Mouse (Mus musculus) kidney, adult 8-10 months (tissue): ENCODE results near the gene Msantd3.
A peak's percentile ranks its signal among the peaks of the same experiment; 100 is the strongest.

Source experiments
- DNase-seq, 2 experiments: peaks; one replicate each; pipeline ENCODE4 v3.0.0; 2022

Gene Msantd3

DNA sequence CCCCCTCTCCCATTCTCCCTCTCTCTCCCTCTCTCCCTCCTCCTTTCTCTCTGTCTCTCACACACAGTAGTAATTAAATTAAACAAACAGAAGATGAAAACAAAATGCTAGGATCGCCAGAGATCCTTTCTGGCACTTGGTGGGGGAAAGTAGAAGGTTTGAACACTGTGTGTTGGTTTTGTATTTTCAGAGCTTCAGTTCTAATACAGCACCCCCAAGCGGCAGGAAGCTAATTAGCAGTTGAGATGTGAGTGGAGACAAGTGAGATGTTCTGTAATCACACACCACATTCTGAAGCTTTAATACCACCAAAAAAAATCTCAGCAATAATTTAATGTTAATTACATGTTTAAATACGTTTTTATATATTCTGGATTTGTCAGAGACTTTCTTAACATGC, 16.0 kb downstream of the Msantd3 start:
- DNase-seq = peak in 1 of 2 experiments; percentile 47

DNA sequence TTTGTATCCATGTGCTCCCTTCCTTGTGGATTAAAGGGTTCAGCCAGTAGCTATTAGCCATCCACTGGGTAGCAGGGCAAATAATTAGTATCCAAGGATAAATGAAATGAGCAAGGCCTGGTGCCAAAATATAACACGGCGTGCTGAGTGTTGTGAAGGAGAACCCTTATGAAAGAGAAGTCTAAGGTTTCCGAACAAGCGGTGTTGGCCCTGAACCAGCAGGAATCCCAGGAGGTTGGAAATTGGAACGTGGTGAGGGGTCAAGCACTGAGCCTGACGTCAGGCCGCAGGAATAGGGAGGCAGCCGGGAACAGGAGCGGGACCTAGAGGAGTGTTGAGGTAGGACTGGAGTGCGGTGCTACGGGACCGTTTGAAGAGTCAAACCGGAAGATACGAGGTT, 19.9 kb downstream of the Msantd3 start:
- DNase-seq = no peak

DNA sequence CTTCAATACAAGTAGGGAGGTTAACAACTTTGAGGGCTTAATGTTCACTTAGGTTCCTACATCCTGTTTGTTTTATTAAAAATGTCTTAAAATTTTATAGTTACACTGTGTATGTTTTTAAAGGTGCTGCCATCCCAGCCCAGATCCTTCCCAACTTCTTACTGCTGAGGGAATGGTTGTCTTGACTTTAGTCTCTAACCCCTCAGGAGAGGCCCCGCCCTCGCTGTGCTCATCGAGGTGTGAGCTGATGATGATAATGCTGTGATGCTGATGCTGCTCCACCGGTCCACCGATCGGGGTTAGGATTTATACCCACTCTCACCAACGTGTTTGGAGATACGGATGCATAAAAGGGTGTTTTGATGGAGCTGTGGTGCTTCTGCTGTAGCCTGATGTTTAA, 22.1 kb downstream of the Msantd3 start:
- no peak for DNase-seq

DNA sequence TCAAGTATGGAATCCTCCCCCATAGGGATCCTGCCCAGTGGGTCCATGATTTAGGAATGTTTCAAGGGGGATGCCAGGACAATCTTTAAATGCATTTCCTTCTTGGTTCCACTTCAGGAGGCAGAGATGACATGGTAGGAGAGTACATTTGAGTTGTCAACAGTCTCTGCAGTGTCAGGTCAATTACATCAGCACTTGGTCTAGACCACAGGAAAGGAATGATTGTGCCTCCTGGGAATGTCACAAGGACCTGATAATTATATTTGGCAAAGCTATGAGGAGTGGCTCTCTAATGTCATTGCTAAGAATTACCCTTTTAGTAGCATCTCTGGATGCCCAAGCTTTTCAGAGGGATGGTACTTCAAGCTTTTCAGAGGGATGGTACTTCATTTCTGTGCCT, 25.2 kb downstream of the Msantd3 start:
- DNase-seq = no peak

DNA sequence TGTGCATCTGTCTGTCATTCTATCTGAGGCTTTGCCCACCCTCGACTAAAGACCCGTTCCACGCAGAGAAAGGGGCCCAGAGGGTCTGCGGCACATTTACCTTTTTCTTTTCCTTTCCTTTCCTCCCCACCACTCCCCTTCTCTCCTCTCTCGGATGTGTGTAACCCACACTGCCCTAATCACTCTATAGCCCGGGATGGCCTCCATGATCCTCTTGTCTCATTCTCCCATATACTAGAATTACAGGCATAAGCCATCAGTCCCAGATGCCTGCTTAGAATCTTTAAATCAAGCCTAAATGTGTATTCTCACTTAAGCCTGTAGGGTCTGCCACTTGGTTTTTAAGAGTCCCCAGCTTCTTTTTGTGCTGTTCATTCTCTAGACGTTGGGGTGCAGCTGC, 36.6 kb downstream of the Msantd3 start:
- no peak for DNase-seq

DNA sequence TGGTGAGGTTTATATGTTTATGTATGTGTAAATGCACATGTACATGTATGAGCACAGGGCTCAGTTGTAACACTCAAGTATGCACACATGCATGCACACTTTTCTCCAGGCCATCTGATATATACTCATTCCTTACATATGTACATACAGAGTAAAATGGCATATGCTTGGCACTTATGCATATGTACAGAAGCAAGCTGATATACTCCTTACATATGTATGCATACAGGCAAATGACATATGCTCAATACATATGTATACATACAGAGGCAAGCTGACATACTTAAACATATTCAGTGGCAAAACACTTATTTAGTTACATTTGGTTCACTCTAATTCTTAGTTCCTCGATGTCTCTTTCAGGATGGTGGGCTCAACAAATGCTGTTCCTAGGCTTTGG, 38.1 kb downstream of the Msantd3 start:
- DNase-seq = no peak

DNA sequence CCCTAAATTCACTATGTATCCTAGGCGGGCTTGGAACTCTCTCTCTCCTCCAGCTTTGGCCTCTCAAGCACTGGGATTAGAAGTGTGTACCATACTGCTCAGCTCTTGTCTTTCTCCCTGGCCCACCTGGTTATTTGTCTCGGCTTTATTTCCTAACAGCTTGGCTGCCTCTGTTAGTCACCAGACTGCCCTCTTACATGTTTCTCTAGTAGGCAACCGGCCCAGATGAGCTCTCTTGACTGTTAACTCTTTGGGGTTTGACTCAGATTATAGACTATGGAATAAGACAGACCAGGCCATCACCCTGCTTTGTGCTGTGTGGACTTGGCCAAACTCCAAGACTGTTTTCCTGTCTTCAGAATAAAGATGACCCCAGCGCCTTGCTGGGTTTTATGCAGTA, 38.7 kb downstream of the Msantd3 start:
- DNase-seq = no peak

DNA sequence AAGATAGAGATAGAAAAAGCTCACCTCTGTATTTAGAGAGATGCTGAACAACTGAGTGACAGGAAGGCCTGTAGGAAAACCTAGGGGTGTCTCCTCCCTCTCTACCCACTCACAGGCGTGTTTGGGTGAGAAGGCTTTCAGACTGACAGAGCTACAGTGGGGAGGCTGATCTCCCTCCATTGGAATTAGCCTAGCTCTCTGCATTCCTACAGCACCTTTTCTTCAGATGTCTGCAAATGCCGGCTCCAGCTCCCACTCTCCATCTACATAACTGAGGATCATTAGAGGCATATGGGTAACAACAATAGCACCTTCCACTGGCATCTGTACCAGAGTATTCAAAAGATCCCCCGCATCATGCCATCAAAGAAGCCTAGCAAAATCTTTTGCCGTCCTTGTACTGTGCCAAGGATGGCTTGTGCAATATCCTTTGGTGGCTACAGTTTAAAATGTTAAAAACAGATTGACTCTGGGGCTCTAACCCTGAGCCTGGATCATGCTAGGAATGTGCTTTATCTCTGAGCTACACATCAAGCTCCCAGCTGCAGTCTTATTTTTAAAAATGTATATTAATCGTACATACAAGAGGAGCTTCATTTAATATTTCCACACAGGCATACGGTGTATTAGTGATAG, 39.9 kb downstream of the Msantd3 start:
- DNase-seq = no peak

DNA sequence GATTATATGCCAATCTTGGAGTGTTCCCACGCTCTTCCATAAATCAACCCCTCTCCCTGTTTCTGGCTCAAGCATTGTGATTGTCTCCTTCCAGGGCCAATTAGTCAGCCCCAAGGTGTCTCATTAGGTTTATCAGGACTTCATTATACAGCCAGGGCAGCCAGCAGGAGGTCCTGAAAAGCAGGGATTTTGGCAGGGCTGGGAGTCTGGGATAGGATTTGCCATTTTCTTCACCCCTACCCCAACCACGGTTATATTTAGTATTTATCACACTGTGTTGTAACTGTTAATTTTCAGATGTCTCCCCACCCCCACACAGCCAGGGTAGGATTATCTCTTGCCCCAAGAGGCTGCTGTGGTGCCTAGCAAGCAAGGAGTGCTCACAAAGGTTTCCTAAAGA, 41.5 kb downstream of the Msantd3 start:
- DNase-seq = no peak

DNA sequence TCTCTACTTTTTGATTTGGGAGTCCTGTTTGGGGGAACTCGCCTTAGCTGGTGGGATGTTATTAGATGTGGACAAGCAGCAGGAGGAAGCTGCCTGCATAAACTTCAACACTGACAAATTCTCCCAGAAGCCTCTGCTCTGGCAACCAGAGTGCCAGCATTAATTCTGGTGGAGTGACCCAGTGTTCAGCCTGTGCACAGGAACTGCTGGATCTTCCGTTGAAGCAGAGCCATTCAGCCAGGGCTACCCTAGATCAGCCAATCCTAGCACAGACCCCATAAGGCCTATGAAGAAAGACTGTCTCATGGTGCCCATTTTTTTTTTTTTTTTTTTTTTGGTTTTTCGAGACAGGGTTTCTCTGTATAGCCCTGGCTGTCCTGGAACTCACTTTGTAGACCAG, 42.3 kb downstream of the Msantd3 start:
- DNase-seq = no peak

DNA sequence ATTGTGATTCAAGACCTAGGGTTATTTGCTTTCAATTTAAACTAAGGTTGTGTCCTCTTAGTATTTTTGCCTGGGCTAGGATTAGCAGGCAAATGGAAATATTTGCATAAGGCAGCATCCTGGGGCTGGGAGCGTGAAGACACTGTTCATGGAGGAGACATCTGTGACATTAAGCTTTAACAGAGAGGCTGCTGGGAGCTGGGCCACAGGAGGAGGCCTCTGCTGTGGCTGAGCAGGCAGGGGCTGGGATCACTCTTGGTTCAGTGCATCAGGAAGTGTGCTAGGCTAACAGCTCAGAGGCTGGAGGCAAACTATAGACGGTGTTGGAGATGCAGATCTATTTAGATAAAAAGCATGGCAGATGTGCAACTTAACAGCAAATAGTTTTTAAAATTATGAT, 43.2 kb downstream of the Msantd3 start:
- DNase-seq = no peak

DNA sequence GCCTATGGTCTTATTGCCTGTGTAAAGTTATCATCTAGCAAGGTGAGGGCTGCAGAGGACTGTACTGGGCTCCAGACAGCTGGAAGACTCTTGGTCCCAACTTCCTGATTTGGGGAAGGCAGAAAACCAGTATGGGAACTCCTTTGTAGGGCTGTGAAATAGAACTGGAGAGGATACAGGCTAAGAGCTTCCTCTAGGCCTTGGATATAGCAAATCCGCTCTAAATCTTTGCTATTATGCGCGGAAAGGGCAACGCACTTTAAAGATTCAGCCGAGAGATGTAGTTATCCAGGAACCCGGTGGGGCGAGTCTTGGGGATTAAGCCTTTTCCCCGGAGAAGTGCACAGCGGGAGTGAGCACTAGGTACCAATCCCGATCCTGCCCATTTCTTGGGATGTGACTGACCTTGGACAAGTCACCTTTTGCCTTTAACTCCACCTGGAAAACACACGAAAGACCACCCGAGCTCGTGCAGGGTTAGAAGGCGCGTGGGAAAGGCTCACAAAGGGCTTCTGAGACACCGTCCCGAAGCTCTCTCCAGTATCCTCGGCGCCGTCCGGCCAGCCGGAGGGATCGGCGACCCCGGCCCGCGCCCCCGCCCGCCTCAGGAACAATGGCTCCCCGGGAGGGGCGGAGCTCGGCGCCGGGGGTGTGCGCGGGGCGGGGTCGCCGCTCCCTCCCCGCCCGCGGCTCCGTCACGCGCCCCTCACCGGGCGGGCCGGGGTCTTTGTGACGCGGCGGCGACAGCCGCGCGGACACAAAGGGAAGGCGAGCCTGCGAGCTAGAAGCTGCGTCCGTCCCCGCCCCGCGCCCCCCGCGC, 44.9 kb downstream of the Msantd3 start, which contains the start of gene Tmeff1:
Tmeff1 (plus strand) TSS at position 754 of the 820 bp plus-strand sequence.
- no peak for DNase-seq

DNA sequence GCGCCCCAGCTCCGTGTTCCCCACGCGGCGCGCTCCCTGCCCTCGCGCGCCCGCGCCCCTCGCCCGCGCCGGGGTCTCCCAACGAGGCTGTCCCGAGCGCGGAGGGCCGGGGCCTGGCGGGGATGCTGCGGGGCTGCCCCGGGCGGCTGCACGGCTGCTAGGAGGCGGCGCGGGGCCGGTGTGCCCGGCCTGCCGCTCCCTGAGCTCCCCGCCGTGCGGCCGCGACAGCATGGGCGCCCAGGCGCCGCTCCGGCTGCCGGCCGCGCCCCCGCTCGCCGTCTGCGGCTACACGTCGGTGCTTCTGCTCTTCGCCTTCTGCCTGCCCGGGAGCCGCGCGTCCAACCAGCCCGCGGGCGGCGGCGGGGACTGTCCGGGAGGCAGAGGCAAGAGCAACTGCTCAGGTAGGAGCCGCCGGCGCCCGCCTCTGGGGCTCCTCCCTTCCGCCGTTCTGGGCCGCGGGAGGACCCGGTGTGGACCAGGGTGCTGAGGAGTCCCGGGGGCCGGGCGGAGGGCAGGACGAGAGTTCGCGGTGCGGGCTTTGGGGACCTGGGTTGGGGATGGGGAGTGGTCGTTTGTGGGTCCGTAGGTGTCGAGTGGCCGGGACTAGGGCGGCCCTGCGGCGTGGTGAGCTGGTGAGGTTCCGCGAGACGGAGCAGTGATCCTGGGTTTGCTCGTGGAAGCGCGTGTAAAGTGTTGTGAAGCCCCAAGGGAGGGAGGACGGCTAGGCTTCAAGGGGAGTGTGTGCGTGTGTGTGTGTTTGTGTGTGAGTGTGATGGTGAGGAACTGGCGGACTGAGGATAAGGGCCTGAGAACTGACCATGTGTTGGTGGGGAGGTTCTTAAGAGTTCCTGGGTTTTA, 45.7 kb downstream of the Msantd3 start:
- peak; percentile 7 to 13 for DNase-seq

DNA sequence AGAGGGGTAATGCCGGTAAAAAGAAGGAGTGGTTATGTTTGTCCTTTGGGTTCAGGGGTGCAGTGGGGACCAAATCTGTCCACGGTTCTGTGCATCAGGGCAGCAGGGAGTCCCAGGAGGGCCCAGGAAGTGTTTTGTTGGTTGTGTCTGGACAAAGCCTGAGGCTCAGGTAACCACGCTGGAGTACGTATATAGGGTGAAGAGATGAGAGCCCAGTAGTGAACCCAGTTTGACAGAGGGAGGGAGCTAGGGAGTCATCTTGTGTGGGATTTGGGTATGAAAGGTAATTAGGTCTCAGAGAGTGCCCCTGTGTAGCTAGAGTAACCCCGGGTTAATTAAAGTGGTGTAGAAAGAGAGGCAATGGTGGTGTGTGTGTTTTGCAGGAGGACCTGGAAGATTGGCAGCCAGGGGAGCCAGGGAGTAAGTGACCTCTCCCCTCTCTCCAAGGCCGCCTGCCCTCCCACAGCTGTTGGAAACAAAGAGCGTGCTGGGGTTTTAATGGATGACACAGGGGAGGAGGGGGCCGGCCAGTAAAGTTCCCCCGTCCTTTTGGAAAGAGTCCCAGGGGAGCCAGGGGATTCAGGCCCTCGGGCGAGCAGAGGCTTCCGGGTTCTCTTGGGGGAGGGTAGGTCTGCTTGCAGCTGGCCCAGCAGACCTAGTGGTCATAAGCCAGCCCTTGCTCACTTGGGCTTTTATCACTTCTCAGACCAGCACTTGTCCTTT, 46.5 kb downstream of the Msantd3 start:
- DNase-seq = no peak

DNA sequence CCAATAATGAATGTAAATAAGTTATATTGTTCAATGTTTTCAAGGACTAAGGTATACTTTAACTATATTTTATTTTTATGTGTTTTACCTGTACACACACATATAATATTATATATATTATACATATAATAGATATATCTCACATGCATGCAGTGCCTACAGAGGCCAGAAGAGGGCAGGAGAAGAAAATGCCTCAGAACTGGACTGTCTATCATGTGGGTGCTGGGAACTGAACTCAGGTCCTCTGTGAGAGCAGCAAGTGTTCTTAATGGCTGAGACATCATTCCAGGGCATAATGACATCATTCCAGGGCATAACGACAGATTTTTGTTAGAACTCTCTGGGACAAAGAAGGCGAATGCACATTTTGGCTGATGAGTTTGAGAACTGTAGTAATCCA, 47.8 kb downstream of the Msantd3 start:
- DNase-seq = no peak

DNA sequence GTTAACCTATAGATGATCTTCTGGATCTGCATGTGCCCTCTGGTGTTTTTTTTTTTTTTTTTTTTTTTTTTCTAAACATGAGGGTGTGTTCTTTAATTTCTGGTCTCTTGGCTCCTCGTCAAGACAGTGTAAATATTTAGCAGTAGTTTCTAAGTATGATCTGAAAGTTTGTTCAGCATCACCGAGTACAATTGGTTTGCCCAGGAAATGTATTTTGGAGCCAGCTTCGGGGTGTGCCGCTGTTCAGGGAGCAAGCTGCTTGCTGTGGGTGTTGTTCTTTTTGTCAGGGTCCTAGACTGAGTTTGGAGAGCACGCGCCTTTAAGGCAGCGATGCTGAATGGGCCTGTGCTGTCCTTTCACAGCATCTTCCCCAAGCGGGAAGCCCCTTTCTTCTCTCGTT, 48.8 kb downstream of the Msantd3 start:
- DNase-seq = no peak

DNA sequence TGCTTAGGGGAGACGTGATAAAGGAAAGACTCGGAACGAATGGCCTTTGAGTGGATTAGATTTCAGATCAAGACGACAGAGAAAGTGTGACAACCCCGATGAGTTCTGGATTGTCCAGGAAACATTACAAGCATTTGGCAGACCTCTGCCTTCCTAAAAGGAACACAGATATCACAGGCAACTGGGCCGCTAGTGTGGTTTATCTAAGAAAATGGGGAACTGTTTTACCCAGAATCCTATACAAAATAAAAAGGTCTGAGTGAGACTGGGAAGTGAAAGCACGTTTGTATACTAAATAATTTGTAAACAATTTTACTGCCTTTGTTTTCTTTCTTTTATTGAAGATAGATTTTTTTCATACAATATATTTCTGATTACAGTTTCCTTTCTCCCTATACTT, 51.1 kb downstream of the Msantd3 start:
- no peak for DNase-seq

DNA sequence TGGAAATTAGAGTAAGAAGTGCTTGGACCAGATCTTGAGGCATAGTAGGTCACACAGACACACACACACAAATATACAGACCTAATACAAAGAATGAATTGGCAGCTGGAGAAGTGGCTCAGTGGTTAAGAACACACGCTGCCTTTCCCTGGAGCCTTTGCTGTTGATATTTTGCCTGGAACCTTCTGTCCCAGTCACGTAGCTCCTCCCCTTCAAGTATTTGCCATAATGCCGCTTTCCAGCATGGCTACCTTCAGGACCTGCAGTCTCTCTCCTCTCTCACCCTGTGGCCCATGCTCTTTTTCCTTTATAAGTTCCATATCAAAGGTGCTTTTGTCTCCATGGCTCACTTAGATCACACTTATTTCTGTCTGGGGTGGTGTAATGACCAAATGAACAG, 51.7 kb downstream of the Msantd3 start:
- no peak for DNase-seq

DNA sequence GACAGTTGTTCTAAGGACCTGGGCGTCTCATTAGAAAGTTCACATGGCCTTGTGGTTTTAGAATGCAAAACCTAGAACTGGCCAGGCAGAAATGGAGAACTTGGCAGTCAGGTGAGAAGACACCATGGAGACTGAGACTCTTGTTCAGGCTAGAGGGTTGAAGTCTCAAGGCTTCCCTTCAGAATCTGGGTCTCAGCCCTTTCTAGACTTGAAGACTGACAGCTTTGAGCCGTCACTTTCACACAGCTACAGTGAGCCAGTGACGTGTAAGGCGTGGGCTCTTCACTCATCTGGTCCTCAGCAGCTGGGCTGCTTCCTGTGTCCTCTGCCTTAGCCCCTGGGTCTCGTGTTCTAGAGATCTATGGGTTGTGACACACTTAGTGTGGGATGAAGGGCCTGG, 52.6 kb downstream of the Msantd3 start:
- no peak for DNase-seq

DNA sequence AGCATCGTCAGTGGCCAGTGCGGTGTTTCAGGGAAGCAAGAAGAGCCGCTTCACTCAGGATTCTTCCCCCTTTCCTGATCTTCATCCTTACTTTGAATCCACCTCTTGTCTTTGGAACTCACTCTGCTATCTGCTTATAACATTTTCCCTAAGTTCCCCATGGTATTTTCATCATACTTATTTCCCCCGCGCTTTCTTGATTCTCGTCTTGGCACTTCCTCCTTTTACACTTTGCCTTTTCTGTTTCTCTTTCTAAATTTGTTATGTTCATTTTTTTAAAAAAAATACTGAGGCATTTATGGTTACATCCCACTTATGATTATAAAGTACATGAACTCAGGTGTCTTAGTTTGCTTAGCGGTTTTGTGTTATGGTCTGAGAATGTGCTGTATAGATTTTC, 53.1 kb downstream of the Msantd3 start:
- DNase-seq = no peak

DNA sequence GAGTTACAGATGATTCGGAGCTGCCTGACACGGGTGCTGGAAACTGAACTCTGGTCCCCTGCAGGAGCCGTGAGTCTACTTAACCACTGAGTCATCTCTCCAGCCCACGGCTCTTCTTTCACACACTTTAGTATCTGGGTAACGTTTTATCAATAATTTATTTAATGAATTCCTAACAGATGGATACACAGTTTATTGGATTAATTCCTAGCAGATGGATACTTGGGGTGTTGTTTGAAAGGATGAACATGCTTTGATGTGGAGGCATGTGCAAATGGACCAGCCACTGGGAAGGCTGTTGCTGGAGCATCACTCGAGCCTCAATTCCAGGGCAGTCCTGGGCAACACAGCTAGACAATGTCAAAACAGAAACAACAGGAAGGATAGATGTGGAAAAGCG, 56.4 kb downstream of the Msantd3 start:
- no peak for DNase-seq

DNA sequence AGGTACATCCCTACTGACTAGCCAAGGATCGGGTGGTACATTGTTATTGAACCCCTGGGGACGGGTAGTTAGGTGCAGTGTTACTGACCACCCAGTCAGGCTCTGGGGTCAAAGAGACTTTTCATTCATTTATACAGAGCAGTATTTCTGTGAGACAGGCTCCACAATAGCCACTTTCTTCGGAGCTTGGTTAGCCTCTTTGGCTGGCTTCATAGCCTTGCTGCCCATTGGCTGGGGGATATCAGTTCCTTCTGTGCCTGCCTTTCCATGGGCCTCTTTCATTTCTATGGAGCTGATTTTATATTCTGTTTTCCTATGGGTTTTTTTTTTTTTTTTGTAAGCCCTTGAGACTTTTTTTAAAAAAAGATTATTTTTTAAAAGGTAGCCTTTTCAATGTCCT, 65.9 kb downstream of the Msantd3 start:
- DNase-seq = no peak

DNA sequence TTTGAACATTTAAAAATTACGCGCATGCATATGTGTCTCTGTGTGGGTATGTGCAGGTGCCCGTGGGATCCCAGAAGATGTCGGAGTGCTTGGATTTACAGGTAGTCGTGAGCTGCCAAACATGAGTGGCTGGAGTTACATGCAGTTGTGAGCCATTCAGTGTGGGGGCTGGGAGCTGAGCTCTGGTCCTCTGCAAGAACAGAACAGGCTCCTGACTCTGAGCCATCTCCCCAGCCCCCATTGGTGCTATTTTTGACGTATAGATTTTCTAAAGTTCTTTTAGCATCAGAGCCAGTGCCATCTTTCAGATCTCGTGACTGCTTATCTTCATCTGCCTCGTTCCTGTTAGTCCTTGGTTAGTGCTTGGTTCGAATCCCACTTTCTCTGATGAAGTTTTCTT, 69.8 kb downstream of the Msantd3 start:
- no peak for DNase-seq
